Mouse (Mus musculus) G1E (cell line): Measurements from ENCODE around the gene Ube2d3. TPM values are rescaled to one million over a fixed set of nuclear protein-coding genes. Genes with fewer than 3 reads are reported as not detected.

Experiments used
- ATAC-seq: 2 replicates; pipeline ENCODE4 v1.8.0; 2016; ENCODE audit warnings: mild to moderate bottlenecking; ENCODE audit not compliant: insufficient number of reproducible peaks, poor library complexity, low FRiP score, severe bottlenecking; ENCODE audit errors: extremely low read depth
- DNase-seq: peaks from one replicate; pipeline ENCODE4 v3.0.0; 2012; ENCODE audit warnings: low spot score
- H3K27me3 ChIP-seq: 2 replicates; pipeline ENCODE4 v1.6.1; 2012; ENCODE audit warnings: mild to moderate bottlenecking, low read length, inconsistent platforms; ENCODE audit not compliant: insufficient read depth
- H3K36me3 ChIP-seq: replicated peaks from 2 replicates; pipeline ENCODE3; 2012; ENCODE audit warnings: mild to moderate bottlenecking, inconsistent platforms
- H3K4me1 ChIP-seq: 2 replicates; pipeline ENCODE4 v1.6.1; 2012; ENCODE audit warnings: low read depth, low read length, inconsistent platforms, mixed read lengths; ENCODE audit not compliant: insufficient read depth
- H3K4me3 ChIP-seq: 2 replicates; pipeline ENCODE4 v1.5.1; 2012; ENCODE audit warnings: low read depth, mild to moderate bottlenecking, inconsistent platforms, low read length, moderate library complexity, mixed read lengths
- H3K9me3 ChIP-seq: replicated peaks from 2 replicates; pipeline ENCODE4 v1.6.1; 2012; ENCODE audit warnings: inconsistent platforms
- CTCF ChIP-seq: IDR thresholded peaks from 2 replicates; pipeline ENCODE4 v1.5.1; 2012; ENCODE audit warnings: low read depth, low read length, inconsistent platforms, mixed read lengths
- GATA1 ChIP-seq: IDR thresholded peaks from 2 replicates; pipeline ENCODE4 v1.6.1; 2012; ENCODE audit warnings: borderline replicate concordance, low read length, inconsistent platforms, mixed read lengths
- GATA2 ChIP-seq: IDR thresholded peaks from 2 replicates; pipeline ENCODE4 v1.6.1; 2012; ENCODE audit warnings: low read depth, low read length, inconsistent platforms, borderline replicate concordance
- POLR2AphosphoS5 ChIP-seq: IDR thresholded peaks from 2 replicates; pipeline ENCODE4 v1.6.1; 2012; ENCODE audit warnings: low read depth, low read length, inconsistent platforms; ENCODE audit not compliant: insufficient replicate concordance
- TAL1 ChIP-seq: conservative IDR thresholded peaks from 2 replicates; pipeline ENCODE4 v1.6.1; 2012; ENCODE audit warnings: low read depth, low read length, inconsistent platforms, mixed read lengths
- polyA plus RNA-seq: library from polyadenylated mRNA; stranded (reverse); fragments of >175 nt; gene quantifications from 2 replicates; pipeline ENCODE4 v1.2.3, GENCODE M21; 2012
- total RNA-seq, 2 experiments: library from RNA; stranded (forward) in 1 of 2; stranded (reverse) in 1 of 2; fragments of 200-1000 nt in 1 of 2; fragments of >200 nt in 1 of 2; fragmentation: Nextera tagmentation in 1 of 2; gene quantifications; 2 replicates each; pipeline ENCODE4 v1.2.3; 2014 to 2017

Gene Ube2d3
- total and polyA plus RNA-seq, 3 experiments: 446 to 1,026 (median 623) TPM

GRCm38 (mm10) chr3:135423608-135424212 is 14.2 kb upstream of the Ube2d3 start, which contains the start of gene Cisd2:
Cisd2 (minus strand) TSS chr3:135423925.
- no peak for DNase-seq
- Histone ChIP-seq H3K9me3 (no peaks in the 10 kb centered on the region), H3K4me1 (peaks cover 30% of the 10 kb centered on the region), H3K27me3 (no peaks in the 10 kb centered on the region), H3K36me3 (peaks cover 20% of the 10 kb centered on the region), H3K4me3 (peak within 1 kb of the TSS; percentile 88)
- no peak for TF ChIP-seq TAL1
- no peak for TF ChIP-seq CTCF
- TF ChIP-seq POLR2AphosphoS5: no peak
- ATAC-seq: no peak

DNA sequence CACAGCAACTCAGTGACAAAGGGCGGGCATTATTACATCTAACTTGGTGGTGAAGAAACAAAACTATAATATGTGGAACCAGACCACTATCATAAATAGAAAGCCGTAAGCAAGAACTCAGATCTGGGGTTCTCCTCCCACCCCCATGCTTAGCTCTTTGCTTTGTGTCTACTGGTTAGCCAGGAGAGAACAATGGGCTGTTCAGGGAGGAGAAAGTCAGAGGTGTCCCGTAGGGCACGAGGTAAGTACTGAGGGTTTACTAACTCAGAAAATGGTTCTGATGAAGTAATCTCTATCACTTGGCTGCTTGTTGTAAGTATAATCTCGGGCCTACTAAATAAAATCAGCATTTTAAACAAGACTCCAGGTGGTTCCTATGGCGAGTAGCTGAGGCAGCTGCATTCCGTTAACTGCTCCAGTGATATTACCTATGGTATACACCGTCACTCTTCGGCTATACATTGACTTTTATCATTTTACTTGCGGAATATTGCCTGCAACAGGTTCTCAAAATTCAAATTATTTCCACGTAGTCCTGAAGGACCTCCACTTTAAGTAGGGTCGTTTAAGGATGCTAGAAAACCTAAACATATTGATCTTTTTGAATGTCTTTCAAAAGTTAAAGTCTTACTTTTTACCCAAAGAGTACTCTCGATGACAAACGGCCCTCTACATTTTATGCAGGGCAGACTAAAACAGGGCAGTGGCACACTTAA is 890 bp upstream of the Ube2d3 start:
- H3K4me1 ChIP-seq: peaks cover 15% of the 10 kb centered on the region
- no peaks in the 10 kb centered on the region for H3K9me3 ChIP-seq
- no peak for TF ChIP-seq GATA1
- no peak for TF ChIP-seq CTCF
- TF ChIP-seq TAL1: no peak
- TF ChIP-seq GATA2: no peak
- no peak for TF ChIP-seq POLR2AphosphoS5
- DNase-seq (no peak), ATAC-seq (no peak)
- H3K4me3 ChIP-seq: peak overlapping the region; percentile 93
- H3K36me3 ChIP-seq: peaks cover 37% of the 10 kb centered on the region
- H3K27me3 ChIP-seq: no peaks in the 10 kb centered on the region

DNA sequence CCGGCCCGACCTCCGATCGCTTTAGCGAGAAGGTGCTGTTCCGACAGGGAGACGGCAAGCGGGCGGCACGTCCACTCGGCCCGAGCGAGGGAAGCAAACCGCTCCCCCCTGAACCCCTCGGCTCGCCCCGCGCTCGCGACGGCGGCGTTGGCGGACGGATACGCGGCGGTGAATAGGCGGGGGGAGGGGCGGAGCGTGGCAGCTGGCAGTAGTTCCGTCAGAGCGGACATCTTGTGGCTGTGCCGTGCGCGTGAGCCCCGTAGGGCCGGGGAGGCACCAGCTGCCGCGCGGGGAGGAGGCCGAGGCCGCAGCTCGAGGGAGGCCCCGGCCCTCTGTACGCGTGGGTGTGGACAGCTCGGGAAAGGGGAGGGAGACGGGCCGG is 573 bp downstream of the Ube2d3 start:
- TF ChIP-seq POLR2AphosphoS5 (no peak), GATA1 (no peak), TAL1 (no peak), CTCF (no peak), GATA2 (no peak)
- DNase-seq (peak; percentile 60), ATAC-seq (no peak)
- Histone ChIP-seq H3K36me3 (peaks cover 39% of the 10 kb centered on the region), H3K27me3 (no peaks in the 10 kb centered on the region), H3K4me3 (peak overlapping the region; percentile 93), H3K9me3 (no peaks in the 10 kb centered on the region), H3K4me1 (peaks cover 21% of the 10 kb centered on the region)

DNA sequence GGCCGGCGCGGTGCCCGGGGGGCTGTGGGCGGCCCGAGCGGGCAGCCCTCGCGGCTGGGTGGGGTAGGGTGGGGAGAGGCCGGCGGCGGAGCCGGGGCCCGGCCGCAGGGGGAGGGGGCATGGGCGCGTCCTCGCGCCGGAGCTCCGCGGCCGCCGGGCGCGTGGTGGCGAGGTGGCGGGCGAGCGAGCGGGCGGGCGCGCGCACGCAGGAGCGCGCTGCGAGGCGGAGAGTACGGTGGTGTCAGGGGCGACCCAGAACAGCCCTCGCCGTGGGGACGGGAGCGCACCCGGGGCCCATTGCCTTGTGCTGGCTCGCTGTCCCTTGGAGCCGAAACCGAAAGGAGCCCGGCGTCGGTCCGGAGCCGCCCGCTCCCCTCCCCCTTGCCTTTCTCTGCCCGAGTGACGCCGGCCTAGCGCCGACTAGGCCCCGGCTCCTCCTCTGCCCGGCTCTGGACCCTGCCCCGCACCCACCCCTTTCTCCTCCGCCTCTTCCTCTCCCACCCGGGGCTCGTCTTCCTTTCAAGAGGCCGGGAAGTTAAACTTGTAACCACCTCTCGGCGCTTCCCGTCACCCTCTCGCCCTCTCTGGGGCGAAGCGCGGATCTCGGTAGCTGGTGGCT is 1.1 kb downstream of the Ube2d3 start:
- H3K36me3 ChIP-seq: peaks cover 41% of the 10 kb centered on the region
- ATAC-seq: peak; percentile 26
- peak overlapping the region; percentile 93 for H3K4me3 ChIP-seq
- no peaks in the 10 kb centered on the region for H3K27me3 ChIP-seq
- H3K4me1 ChIP-seq: peaks cover 26% of the 10 kb centered on the region
- TF ChIP-seq CTCF: no peak
- TF ChIP-seq GATA2: no peak
- TF ChIP-seq POLR2AphosphoS5: no peak
- no peak for TF ChIP-seq TAL1
- TF ChIP-seq GATA1: no peak
- peak; percentile 62 for DNase-seq
- H3K9me3 ChIP-seq: no peaks in the 10 kb centered on the region

GRCm38 (mm10) chr3:135439651-135440050 is 1.7 kb downstream of the Ube2d3 start:
- Histone ChIP-seq H3K9me3 (no peaks in the 10 kb centered on the region), H3K4me1 (peaks cover 31% of the 10 kb centered on the region), H3K4me3 (peak overlapping the region; percentile 93), H3K36me3 (peaks cover 37% of the 10 kb centered on the region), H3K27me3 (no peaks in the 10 kb centered on the region)
- ATAC-seq (no peak), DNase-seq (no peak)
- TF ChIP-seq GATA1 (no peak), GATA2 (no peak), POLR2AphosphoS5 (no peak), TAL1 (no peak), CTCF (no peak)

DNA sequence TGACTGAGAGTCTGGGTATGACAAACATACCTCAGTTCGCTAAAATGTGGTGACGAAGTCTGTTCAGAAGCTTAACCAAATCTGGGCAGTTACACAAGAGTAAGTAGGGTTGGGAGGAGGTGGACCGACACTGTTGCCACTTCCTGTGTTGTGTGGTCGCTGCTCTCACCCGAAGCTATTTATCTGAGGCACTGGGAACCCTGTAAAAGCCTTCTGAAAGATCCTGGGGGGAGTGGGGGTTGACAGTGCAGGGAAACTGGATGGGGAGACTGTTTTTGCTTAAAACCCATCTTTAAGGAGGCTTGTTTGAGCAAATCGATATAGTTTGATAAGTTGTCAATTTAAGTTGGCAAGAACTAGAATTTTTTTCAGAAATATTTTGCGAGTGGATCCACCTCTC is 2.3 kb downstream of the Ube2d3 start:
- ATAC-seq: no peak
- H3K9me3 ChIP-seq: no peaks in the 10 kb centered on the region
- H3K4me1 ChIP-seq: peaks cover 35% of the 10 kb centered on the region
- no peaks in the 10 kb centered on the region for H3K27me3 ChIP-seq
- peak overlapping the region; percentile 93 for H3K4me3 ChIP-seq
- no peak for TF ChIP-seq TAL1
- peak; percentile 79; the same call in 1 of the 2 replicates for TF ChIP-seq POLR2AphosphoS5
- TF ChIP-seq GATA2: no peak
- TF ChIP-seq CTCF: no peak
- DNase-seq: peak; percentile 18
- peaks cover 37% of the 10 kb centered on the region for H3K36me3 ChIP-seq
